Mouse (Mus musculus) liver, embryonic 15.5 days (tissue): ENCODE results near the gene Plcg2. TPM values are rescaled to one million over a fixed set of nuclear protein-coding genes. Genes with fewer than 3 reads are reported as not detected.

Experiments used
- ATAC-seq: fragments of 200-750 bp; cut with Nextera tagmentation; 2 replicates; pipeline ENCODE4 v1.8.0; 2017; ENCODE audit warnings: moderate number of reproducible peaks, mild to moderate bottlenecking, moderate library complexity; ENCODE audit not compliant: insufficient read depth
- H3K27ac ChIP-seq: fragments of 300-500 bp; sonication (generic); replicated peaks from 2 replicates; pipeline ENCODE4 v1.5.1; 2015; ENCODE audit warnings: mild to moderate bottlenecking, inconsistent platforms
- H3K27me3 ChIP-seq: fragments of 300-500 bp; sonication (generic); 2 replicates; pipeline ENCODE4 v1.6.1; 2015; ENCODE audit warnings: mild to moderate bottlenecking, inconsistent platforms
- H3K36me3 ChIP-seq: fragments of 300-500 bp; sonication (generic); replicated peaks from 2 replicates; pipeline ENCODE4 v1.6.1; 2015; ENCODE audit warnings: moderate library complexity, mild to moderate bottlenecking, inconsistent platforms
- H3K4me1 ChIP-seq: fragments of 300-500 bp; sonication (generic); replicated peaks from 2 replicates; pipeline ENCODE4 v1.6.1; 2015; ENCODE audit warnings: inconsistent platforms
- H3K4me2 ChIP-seq: fragments of 300-500 bp; sonication (generic); 2 replicates; pipeline ENCODE4 v1.6.1; 2015; ENCODE audit warnings: moderate library complexity, mild to moderate bottlenecking, inconsistent platforms
- H3K4me3 ChIP-seq: fragments of 300-500 bp; sonication (generic); replicated peaks from 2 replicates; pipeline ENCODE4 v1.5.1; 2015; ENCODE audit warnings: mild to moderate bottlenecking, inconsistent platforms
- H3K9ac ChIP-seq: fragments of 300-500 bp; sonication (generic); 2 replicates; pipeline ENCODE4 v1.6.1; 2015; ENCODE audit warnings: moderate library complexity, mild to moderate bottlenecking, inconsistent platforms
- H3K9me3 ChIP-seq: fragments of 300-500 bp; sonication (generic); replicated peaks from 2 replicates; pipeline ENCODE4 v1.6.1; 2016; ENCODE audit warnings: inconsistent platforms
- WGBS: fragments of 180-500 bp; shearing (Covaris S2); methylation state at CpG from one replicate; pipeline ENCODE4 v1.1.7; 2015; ENCODE audit warnings: mixed read lengths; ENCODE audit not compliant: insufficient replicate concordance; 5-methylcytosine and 5-hydroxymethylcytosine counted together
- polyA plus RNA-seq: library from polyadenylated mRNA; unstranded; fragments of >200 nt; fragmentation: Nextera tagmentation; extraction: Ambion mirVana; gene quantifications from 2 replicates; pipeline ENCODE4 v1.2.1, GENCODE M21; 2015

Plcg2 gene
- polyA plus RNA-seq, 1 experiment from 2014 or later = 8.2 TPM

GRCm38 (mm10) chr8:117469431-117470341 lies 28.4 kb upstream of the Plcg2 start:
- Histone ChIP-seq H3K4me2 (peak overlapping the region; percentile 25; the same call in 1 of the 2 replicates), H3K9me3 (no peaks in the 10 kb centered on the region), H3K36me3 (no peaks in the 10 kb centered on the region), H3K9ac (no peak overlapping the region), H3K4me3 (no peak overlapping the region), H3K4me1 (peaks cover 19% of the 10 kb centered on the region), H3K27ac (no peak overlapping the region), H3K27me3 (peaks cover 17% of the 10 kb centered on the region)
- 23% methylated on average over 16 of the region's 16 CpGs for WGBS
- no peak for ATAC-seq

- WGBS = 4% methylated on average over 13 of the region's 14 CpGs
- H3K36me3 ChIP-seq = no peaks in the 10 kb centered on the region
- H3K4me3 ChIP-seq = no peak overlapping the region
- H3K4me1 ChIP-seq = peaks cover 15% of the 10 kb centered on the region
- H3K27ac ChIP-seq = no peak overlapping the region
- peak; percentile 41; the same call in 1 of the 2 replicates for ATAC-seq
- no peaks in the 10 kb centered on the region for H3K9me3 ChIP-seq
- peaks cover 17% of the 10 kb centered on the region for H3K27me3 ChIP-seq
- H3K9ac ChIP-seq = no peak overlapping the region
- H3K4me2 ChIP-seq = peak overlapping the region; percentile 25
Observed at GRCm38 (mm10) chr8:117470342-117470781, 27.7 kb upstream of the Plcg2 start.

GRCm38 (mm10) chr8:117471174-117471573 lies 26.9 kb upstream of the Plcg2 start:
- no peak for ATAC-seq
- H3K9ac ChIP-seq = no peak overlapping the region
- H3K9me3 ChIP-seq = no peaks in the 10 kb centered on the region
- no peak overlapping the region for H3K27ac ChIP-seq
- H3K4me3 ChIP-seq = no peak overlapping the region
- 9% methylated on average over 3 of the region's 3 CpGs for WGBS
- H3K4me2 ChIP-seq = no peak overlapping the region
- H3K27me3 ChIP-seq = peaks cover 17% of the 10 kb centered on the region
- H3K36me3 ChIP-seq = no peaks in the 10 kb centered on the region
- H3K4me1 ChIP-seq = peaks cover 15% of the 10 kb centered on the region

- H3K4me3 ChIP-seq = no peak overlapping the region
- H3K9me3 ChIP-seq = no peaks in the 10 kb centered on the region
- H3K27me3 ChIP-seq = peaks cover 17% of the 10 kb centered on the region
- ATAC-seq = no peak
- no peak overlapping the region for H3K27ac ChIP-seq
- peaks cover 15% of the 10 kb centered on the region for H3K4me1 ChIP-seq
- no peaks in the 10 kb centered on the region for H3K36me3 ChIP-seq
- no peak overlapping the region for H3K4me2 ChIP-seq
- no peak overlapping the region for H3K9ac ChIP-seq
- WGBS = 54% methylated on average over 9 of the region's 9 CpGs
Observed at GRCm38 (mm10) chr8:117471655-117472054, 26.4 kb upstream of the Plcg2 start.

GRCm38 (mm10) chr8:117472332-117472731 lies 25.8 kb upstream of the Plcg2 start:
- 61% methylated on average over 4 of the region's 4 CpGs for WGBS
- Histone ChIP-seq H3K36me3 (no peaks in the 10 kb centered on the region), H3K4me3 (no peak overlapping the region), H3K27ac (no peak overlapping the region), H3K4me2 (no peak overlapping the region), H3K27me3 (peaks cover 17% of the 10 kb centered on the region), H3K9me3 (no peaks in the 10 kb centered on the region), H3K4me1 (peaks cover 15% of the 10 kb centered on the region), H3K9ac (no peak overlapping the region)
- ATAC-seq = no peak

- H3K4me2 ChIP-seq = no peak overlapping the region
Observed at GRCm38 (mm10) chr8:117474944-117475343, 23.1 kb upstream of the Plcg2 start.

GRCm38 (mm10) chr8:117475819-117476218 lies 22.3 kb upstream of the Plcg2 start:
- peaks cover 3% of the 10 kb centered on the region for H3K27me3 ChIP-seq
- 21% methylated on average over 7 of the region's 7 CpGs for WGBS
- no peak for ATAC-seq
- peaks cover 4% of the 10 kb centered on the region for H3K4me1 ChIP-seq
- no peak overlapping the region; the same call in 1 of the 2 replicates for H3K4me2 ChIP-seq
- no peaks in the 10 kb centered on the region for H3K36me3 ChIP-seq
- no peak overlapping the region for H3K4me3 ChIP-seq
- H3K9ac ChIP-seq = no peak overlapping the region
- no peak overlapping the region for H3K27ac ChIP-seq
- no peaks in the 10 kb centered on the region for H3K9me3 ChIP-seq

More at GRCm38 (mm10) chr8:117474944-117475343, 23.1 kb upstream of the Plcg2 start:
- Histone ChIP-seq H3K9ac (no peak overlapping the region), H3K9me3 (no peaks in the 10 kb centered on the region), H3K4me3 (no peak overlapping the region), H3K27me3 (peaks cover 12% of the 10 kb centered on the region), H3K4me1 (peaks cover 12% of the 10 kb centered on the region), H3K27ac (no peak overlapping the region), H3K36me3 (no peaks in the 10 kb centered on the region)
- WGBS = 2% methylated on average over 5 of the region's 5 CpGs
- ATAC-seq = 0 out of 2 replicates have a peak, but pooled peaks have one; percentile 49

- no peak overlapping the region for H3K9ac ChIP-seq
- H3K27me3 ChIP-seq = no peaks in the 10 kb centered on the region
- no peak overlapping the region for H3K4me3 ChIP-seq
- H3K27ac ChIP-seq = no peak overlapping the region
- H3K9me3 ChIP-seq = no peaks in the 10 kb centered on the region
- no peak overlapping the region for H3K4me2 ChIP-seq
- H3K36me3 ChIP-seq = no peaks in the 10 kb centered on the region
- no peak for ATAC-seq
- peaks cover 3% of the 10 kb centered on the region; the same call in 1 of the 2 replicates for H3K4me1 ChIP-seq
Observed at GRCm38 (mm10) chr8:117478082-117478481, 20.0 kb upstream of the Plcg2 start.

GRCm38 (mm10) chr8:117479996-117480395 lies 18.1 kb upstream of the Plcg2 start:
- Histone ChIP-seq H3K9ac (no peak overlapping the region), H3K27me3 (no peaks in the 10 kb centered on the region), H3K4me2 (no peak overlapping the region), H3K4me1 (peaks cover 3% of the 10 kb centered on the region; the same call in 1 of the 2 replicates), H3K4me3 (no peak overlapping the region), H3K36me3 (no peaks in the 10 kb centered on the region), H3K27ac (no peak overlapping the region), H3K9me3 (no peaks in the 10 kb centered on the region)
- 71% methylated on average over 9 of the region's 9 CpGs for WGBS
- ATAC-seq = no peak

GRCm38 (mm10) chr8:117480516-117480915 lies 17.6 kb upstream of the Plcg2 start:
- 59% methylated on average over 5 of the region's 5 CpGs for WGBS
- no peaks in the 10 kb centered on the region for H3K36me3 ChIP-seq
- no peak overlapping the region for H3K9ac ChIP-seq
- no peak overlapping the region for H3K4me2 ChIP-seq
- H3K9me3 ChIP-seq = no peaks in the 10 kb centered on the region
- ATAC-seq = no peak
- no peaks in the 10 kb centered on the region for H3K27me3 ChIP-seq
- H3K27ac ChIP-seq = no peak overlapping the region
- no peak overlapping the region for H3K4me3 ChIP-seq
- H3K4me1 ChIP-seq = peaks cover 3% of the 10 kb centered on the region; the same call in 1 of the 2 replicates

- peak; percentile 64 for ATAC-seq
- peak overlapping the region; percentile 38; the same call in 1 of the 2 replicates for H3K27ac ChIP-seq
Observed at GRCm38 (mm10) chr8:117481830-117482229, 16.3 kb upstream of the Plcg2 start.

More at GRCm38 (mm10) chr8:117481830-117482229, 16.3 kb upstream of the Plcg2 start:
- no peaks in the 10 kb centered on the region for H3K9me3 ChIP-seq
- H3K4me3 ChIP-seq = 0 out of 2 replicates have a peak overlapping the region, but pooled peaks have one; percentile 0
- no peaks in the 10 kb centered on the region for H3K27me3 ChIP-seq
- H3K4me1 ChIP-seq = 0 out of 2 replicates have a peak, but pooled peaks cover 3% of the 10 kb centered on the region
- H3K36me3 ChIP-seq = no peaks in the 10 kb centered on the region
- WGBS = 12% methylated on average over 5 of the region's 5 CpGs
- H3K4me2 ChIP-seq = no peak overlapping the region
- H3K9ac ChIP-seq = no peak overlapping the region
